Mouse (Mus musculus) testis, adult 2 months (tissue): ENCODE data around the gene Tsga10ip.

ENCODE experiments used
- CTCF ChIP-seq: fragments of 200-500 bp; IDR thresholded peaks from 2 replicates; pipeline ENCODE4 v1.5.1; 2012; ENCODE audit warnings: low read depth, mild to moderate bottlenecking, inconsistent platforms, low read length, moderate library complexity; ENCODE audit not compliant: control insufficient read depth, insufficient read depth, insufficient replicate concordance
- POLR2A ChIP-seq: fragments of 200-500 bp; IDR thresholded peaks from 2 replicates; pipeline ENCODE4 v1.6.1; 2012; ENCODE audit warnings: low read depth, mild to moderate bottlenecking, inconsistent platforms, low read length, moderate library complexity; ENCODE audit not compliant: control insufficient read depth

- TF ChIP-seq CTCF (no peak), POLR2A (no peak)
Measured at GRCm38 (mm10) chr19:5423561-5423960, 21.2 kb upstream of the Tsga10ip start.
